Mouse (Mus musculus) cortical plate, adult 2 months (tissue): ENCODE results near the gene CK137956. TPM values are rescaled to one million over a fixed set of nuclear protein-coding genes. Genes with fewer than 3 reads are reported as not detected.
A peak's percentile ranks its signal among the peaks of the same experiment; 100 is the strongest.

Experiments
- H3K27ac ChIP-seq: fragments of 200-500 bp; 2 replicates; pipeline ENCODE4 v1.5.1; 2012; ENCODE audit warnings: low read length, control low read depth, inconsistent platforms; ENCODE audit not compliant: insufficient read depth
- H3K4me1 ChIP-seq: fragments of 200-500 bp; 2 replicates; pipeline ENCODE4 v1.6.1; 2011; ENCODE audit warnings: low read length; ENCODE audit not compliant: control insufficient read depth, insufficient read depth
- H3K4me3 ChIP-seq: fragments of 200-500 bp; 2 replicates; pipeline ENCODE4 v1.5.1; 2011; ENCODE audit warnings: mild to moderate bottlenecking, low read length, control low read depth; ENCODE audit not compliant: insufficient read depth
- CTCF ChIP-seq: fragments of 200-500 bp; IDR thresholded peaks from 2 replicates; pipeline ENCODE4 v1.5.1; 2011; ENCODE audit warnings: mild to moderate bottlenecking, control low read depth, low read length; ENCODE audit not compliant: insufficient read depth; ENCODE audit errors: extremely low read depth
- POLR2A ChIP-seq: fragments of 200-500 bp; IDR thresholded peaks from 2 replicates; pipeline ENCODE4 v1.6.1; 2011; ENCODE audit warnings: mild to moderate bottlenecking, low read length, control low read depth; ENCODE audit not compliant: insufficient read depth; ENCODE audit errors: extremely low read depth
- polyA plus RNA-seq: library from polyadenylated mRNA; depleted of rRNA; stranded (reverse); fragments of >200 nt; gene quantifications from 2 replicates; pipeline ENCODE4 v1.2.3, GENCODE M21; 2012; rRNA removed

The CK137956 gene
- polyA plus RNA-seq, 1 experiment, result 1.9 TPM

DNA sequence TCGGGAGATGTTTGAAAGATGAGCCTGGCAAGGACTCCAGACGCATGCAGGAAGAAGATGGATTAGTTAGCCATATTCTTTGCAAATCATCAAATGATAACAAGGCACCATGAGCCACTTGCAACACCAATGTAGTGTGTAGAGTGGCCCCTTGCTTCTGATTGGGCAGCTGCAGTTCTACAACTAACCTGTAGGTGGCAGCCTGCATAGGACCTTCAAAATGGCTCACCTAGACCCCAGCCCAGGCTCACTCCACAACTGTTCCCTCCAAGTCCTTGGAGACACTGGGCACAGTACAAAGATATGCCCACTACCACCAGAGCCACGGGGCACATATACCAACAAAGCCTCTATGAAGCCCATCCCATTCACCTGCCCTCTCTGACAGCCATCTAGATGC, 35.4 kb downstream of the CK137956 start:
- no peak overlapping the region for H3K4me3 ChIP-seq
- H3K4me1 ChIP-seq, result no peaks in the 10 kb centered on the region
- TF ChIP-seq POLR2A (no peak), CTCF (peak; percentile 73)
- no peak overlapping the region for H3K27ac ChIP-seq

DNA sequence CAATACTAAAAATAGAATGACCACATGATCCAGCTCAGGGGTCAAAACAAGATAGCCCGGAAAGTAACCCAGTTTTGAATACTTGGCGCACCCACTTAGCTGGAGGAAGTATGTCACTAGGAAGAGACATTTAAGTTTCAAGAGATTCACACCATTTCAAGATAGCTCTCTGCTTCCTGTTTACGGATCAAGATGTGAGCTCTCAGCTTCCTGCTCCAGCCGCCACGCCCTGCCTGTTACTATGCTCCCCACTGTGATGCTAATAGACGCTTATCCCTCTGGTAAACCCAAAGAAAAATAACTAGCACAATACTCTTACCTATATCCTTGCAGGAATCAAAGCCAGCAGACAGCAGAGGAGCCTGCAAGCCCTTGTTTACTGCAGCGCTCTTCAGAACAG, 57.2 kb downstream of the CK137956 start:
- no peaks in the 10 kb centered on the region for H3K4me1 ChIP-seq
- H3K4me3 ChIP-seq, result no peak overlapping the region
- no peak for TF ChIP-seq POLR2A

DNA sequence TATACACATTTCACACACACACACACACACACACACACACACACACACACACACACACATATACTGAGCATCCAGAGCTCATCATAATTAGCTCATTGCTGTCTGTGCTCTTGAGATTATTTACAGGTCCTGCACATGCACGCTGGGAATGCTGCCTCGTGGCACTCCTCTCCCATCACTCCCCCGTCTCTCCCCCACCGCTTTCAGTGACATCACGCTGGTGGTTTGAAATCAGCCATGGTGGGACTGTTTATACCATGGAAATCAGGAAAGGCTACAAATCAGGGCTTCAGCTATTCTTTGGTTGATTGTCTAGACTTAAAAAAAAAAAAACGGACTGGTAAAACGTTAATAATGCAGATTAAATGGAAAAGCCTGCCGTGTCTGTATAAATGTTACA, 63.6 kb downstream of the CK137956 start:
- H3K4me1 ChIP-seq, result no peaks in the 10 kb centered on the region
- no peak overlapping the region for H3K27ac ChIP-seq
- no peak overlapping the region for H3K4me3 ChIP-seq
- TF ChIP-seq CTCF, result no peak
- no peak for TF ChIP-seq POLR2A

More for the DNA sequence above, 57.2 kb downstream of the CK137956 start:
- no peak overlapping the region for H3K27ac ChIP-seq

DNA sequence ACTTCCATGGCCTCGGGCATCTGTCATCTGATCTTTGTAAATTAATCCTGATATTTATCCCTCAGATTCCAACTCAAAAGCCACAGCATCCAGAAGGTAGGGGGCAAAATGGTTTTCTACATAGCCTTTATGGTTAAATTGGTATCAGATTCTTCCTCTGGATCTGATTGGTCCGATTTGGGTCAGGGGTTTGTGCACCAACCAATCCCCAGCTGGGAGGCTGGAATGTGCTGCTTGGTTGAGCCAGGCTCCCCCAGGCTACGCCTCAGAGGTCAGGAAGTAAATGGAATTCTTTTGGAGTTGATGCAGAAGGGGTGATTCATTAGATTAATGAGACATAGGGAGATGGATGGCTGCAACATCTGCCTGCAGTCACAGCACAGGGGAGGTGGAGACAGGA, 66.8 kb downstream of the CK137956 start:
- no peak overlapping the region for H3K27ac ChIP-seq
- no peak overlapping the region for H3K4me3 ChIP-seq
- no peak for TF ChIP-seq CTCF
- TF ChIP-seq POLR2A, result no peak
- no peaks in the 10 kb centered on the region for H3K4me1 ChIP-seq

DNA sequence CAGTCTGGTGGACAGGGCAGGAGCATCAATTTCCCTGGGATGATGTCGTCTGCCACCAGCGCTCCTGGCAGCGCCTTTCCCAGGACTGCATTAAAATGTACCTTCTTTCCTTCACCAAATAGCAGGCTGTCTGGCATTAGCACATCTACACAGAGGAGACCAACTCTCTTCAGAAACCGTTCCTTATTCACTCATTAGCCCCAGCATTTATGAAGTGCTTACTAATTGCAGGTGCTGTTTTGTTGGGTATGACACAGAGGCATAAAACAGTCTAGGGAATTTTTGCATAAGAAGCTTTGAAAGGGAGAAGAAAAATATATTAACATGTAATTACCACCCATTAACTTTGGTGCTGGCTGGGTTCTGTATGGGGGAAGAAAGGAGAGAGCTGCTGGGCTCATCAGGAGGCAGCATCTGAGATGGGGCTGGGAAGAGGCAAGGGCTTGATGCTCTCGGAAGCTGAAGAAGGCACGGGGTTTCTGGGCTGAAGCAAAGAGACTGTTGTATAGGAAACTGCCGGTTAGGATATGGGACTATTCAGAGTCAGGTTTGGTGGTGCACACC, 69.8 kb downstream of the CK137956 start:
- TF ChIP-seq CTCF (no peak), POLR2A (no peak)
- H3K4me3 ChIP-seq, result no peak overlapping the region
- no peak overlapping the region for H3K27ac ChIP-seq
- H3K4me1 ChIP-seq, result no peaks in the 10 kb centered on the region

DNA sequence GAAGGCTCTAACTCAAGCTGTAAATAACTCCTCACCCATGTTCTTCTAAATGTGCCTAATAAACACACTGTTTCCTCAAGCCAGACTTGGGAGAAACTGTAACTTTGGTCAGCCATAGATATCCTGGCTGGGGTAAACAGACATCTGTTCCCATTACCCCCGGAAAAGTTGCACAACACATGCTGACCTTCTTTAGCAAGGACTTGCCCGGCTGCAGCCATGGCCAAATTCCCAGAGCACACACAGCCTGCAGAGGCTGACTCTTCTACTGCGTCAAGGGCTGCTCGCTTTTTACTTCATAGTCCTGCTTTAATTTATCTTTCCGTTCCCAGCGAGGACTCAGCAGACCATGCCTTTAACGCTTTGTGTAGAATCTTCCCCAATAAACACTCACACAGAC, 81.7 kb downstream of the CK137956 start:
- Histone ChIP-seq H3K4me3 (no peak overlapping the region), H3K27ac (no peak overlapping the region), H3K4me1 (no peaks in the 10 kb centered on the region)
- no peak for TF ChIP-seq CTCF

DNA sequence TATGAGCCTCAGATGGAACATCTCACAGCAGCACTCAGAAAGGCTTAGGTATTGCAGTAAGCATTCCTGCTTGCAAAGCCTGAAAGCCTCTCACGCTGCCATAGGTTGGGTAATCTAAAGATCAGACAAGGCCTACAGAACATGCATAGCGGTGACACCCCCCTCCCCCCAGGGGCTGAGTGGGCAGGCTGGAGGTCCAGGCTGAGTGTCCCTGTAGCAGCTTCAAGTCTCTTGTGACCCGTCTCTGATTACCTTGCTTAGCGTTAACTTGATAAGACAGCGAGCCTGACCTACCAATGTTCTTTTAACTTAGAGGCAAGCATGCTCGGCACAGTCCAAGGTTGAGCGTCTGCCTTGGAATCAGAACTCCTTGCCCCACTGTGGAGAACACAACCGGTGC, 91.8 kb downstream of the CK137956 start:
- H3K27ac ChIP-seq, result no peak overlapping the region
- no peak for TF ChIP-seq CTCF
- no peak for TF ChIP-seq POLR2A
- H3K4me1 ChIP-seq, result no peaks in the 10 kb centered on the region
- H3K4me3 ChIP-seq, result no peak overlapping the region

Other genes starting within 250 kb of the CK137956 start
- gene Csmd2, start 16.9 kb upstream of the CK137956 start, polyA plus RNA-seq, result 29.3 and 37.1 TPM in 2 replicates